In the genomic region with DNA sequence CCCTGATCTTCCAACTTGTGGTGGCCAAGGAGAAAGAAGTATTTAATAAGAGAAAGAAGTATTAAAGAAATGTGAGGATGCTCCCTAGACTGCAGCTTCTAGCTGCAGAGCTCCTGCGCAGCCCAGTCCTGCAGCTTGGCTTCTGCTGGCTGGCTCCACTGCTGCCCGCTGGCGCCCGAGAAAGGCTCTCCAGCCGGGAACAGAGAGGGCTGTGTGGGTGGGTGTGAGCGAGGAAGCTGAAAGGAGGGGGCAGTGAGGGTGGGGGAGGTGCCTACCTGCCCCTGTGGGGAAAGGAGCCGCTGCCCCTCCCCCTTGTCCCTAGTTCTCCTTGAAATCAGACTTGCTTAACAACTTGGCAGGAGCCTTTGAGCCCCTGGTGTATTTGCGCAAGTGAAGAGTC, we compare ENCODE assay signal across 12 mouse cellular contexts. TPM values are rescaled to one million over a fixed set of nuclear protein-coding genes. Genes with fewer than 3 reads are reported as not detected.
DNase-seq lines count a peak whose midpoint lies in the region; ATAC-seq lines count a peak whose summit lies in the region.
"Had no signal": no experiment of that assay in that cellular context is flagged by ENCODE, and none has a peak within 500 bp of the region (broad histone marks: within the 10 kb centered on the region; RNA-seq: fewer than 3 reads in every experiment).

A gene (minus strand): TSS at position 181 of the 400 bp plus-strand sequence.

- peak; percentile 13 for DNase-seq in layer of hippocampus, adult 11-12 months (ENCODE audit: low spot score)
- no peak for DNase-seq in layer of hippocampus, adult 8-10 months (ENCODE audit: low spot score in 2 of 2)
- no peak for DNase-seq in midbrain, embryonic 11.5 days (ENCODE audit: low spot score, missing footprints)
- DNase-seq in right cerebral cortex, postnatal 4 days, result peak; percentile 15
- DNase-seq in urinary bladder, postnatal 14 days (ENCODE audit: low spot score), result no peak
- DNase-seq in thymus, postnatal 36 days, result no peak
- no peak for DNase-seq in heart, adult 18-20 months
- DNase-seq: lung, adult 18-20 months had no signal

- no peak within 1 kb of the TSS for H3K27ac ChIP-seq in hindbrain, embryonic 12.5 days
- no peak within 1 kb of the TSS for H3K27ac ChIP-seq in midbrain, embryonic 11.5 days (ENCODE audit: low read depth, low read length)

- H3K27me3 ChIP-seq in hindbrain, embryonic 12.5 days, result peaks cover 23% of the 10 kb centered on the region
- H3K27me3 ChIP-seq in midbrain, embryonic 11.5 days (ENCODE audit: control insufficient read depth, insufficient read depth, low read length), result no peaks in the 10 kb centered on the region; the same call in 1 of the 2 replicates

- peaks cover 2% of the 10 kb centered on the region; the same call in 1 of the 2 replicates for H3K4me1 ChIP-seq in hindbrain, embryonic 12.5 days
- H3K4me1 ChIP-seq in midbrain, embryonic 11.5 days (ENCODE audit: control insufficient read depth, insufficient read depth, low read length), result no peaks in the 10 kb centered on the region; the same call in 1 of the 2 replicates

- ATAC-seq in hindbrain, embryonic 12.5 days (ENCODE audit: low FRiP score), result peak; percentile 64; the same call in 1 of the 2 replicates
- ATAC-seq in midbrain, embryonic 11.5 days (ENCODE audit: low FRiP score), result no peak

- H3K36me3 ChIP-seq in hindbrain, embryonic 12.5 days, result no peaks in the 10 kb centered on the region
- H3K36me3 ChIP-seq in midbrain, embryonic 11.5 days (ENCODE audit: control insufficient read depth, insufficient read depth, low read length), result no peaks in the 10 kb centered on the region

- H3K9me3 ChIP-seq in hindbrain, embryonic 12.5 days (replicated peaks), result no peaks in the 10 kb centered on the region
- H3K9me3 ChIP-seq in midbrain, embryonic 11.5 days (ENCODE audit: control insufficient read depth, low read length), result no peaks in the 10 kb centered on the region

- under 1% methylated on average over 8 of the region's 8 CpGs for WGBS in hindbrain, embryonic 12.5 days
- WGBS in midbrain, embryonic 11.5 days, result under 1% methylated on average over 8 of the region's 8 CpGs

- H3K4me3 ChIP-seq in hindbrain, embryonic 12.5 days, result no peak within 1 kb of the TSS
- no peak within 1 kb of the TSS for H3K4me3 ChIP-seq in midbrain, embryonic 11.5 days (ENCODE audit: low read depth, low read length)

- H3K9ac ChIP-seq in hindbrain, embryonic 12.5 days, result no peak within 1 kb of the TSS
- H3K9ac ChIP-seq in midbrain, embryonic 11.5 days (ENCODE audit: low read length), result no peak within 1 kb of the TSS

- H3K4me2 ChIP-seq in hindbrain, embryonic 12.5 days (replicated peaks), result peak within 1 kb of the TSS; percentile 27
- H3K4me2 ChIP-seq in midbrain, embryonic 11.5 days, result 0 out of 2 replicates have a peak within 1 kb of the TSS, but pooled peaks have one; percentile 10

RNA-seq across cellular contexts. Expression of the gene that starts here (rescaled TPM):
- total RNA-seq in layer of hippocampus, adult 8-10 months (2022), result 1 to 10 TPM; 1.9 to 2.7 (median 2.4) TPM
- 0.12 TPM in 1 of 2 replicates, not detected in the other for polyA plus RNA-seq in hindbrain, embryonic 12.5 days (2016; fragmentation: Nextera tagmentation; extraction: Ambion mirVana)
- polyA plus RNA-seq in midbrain, embryonic 11.5 days (2014; fragmentation: Nextera tagmentation; extraction: Ambion mirVana), result 0.07 TPM in 1 of 2 replicates, not detected in the other
- total RNA-seq in heart, adult 18-20 months (2021), result not detected
- total RNA-seq: adrenal gland, postnatal 36 days had no signal
- polyA plus RNA-seq: heart, embryonic 16.5 days; large intestine, adult 2 months had no signal

Comparison
In these comparisons a context has a peak if more than half of its experiments do, and no peak if none do; other contexts are left out.
1. DNase-seq: peak in layer of hippocampus, adult 11-12 months (single experiment) and right cerebral cortex, postnatal 4 days (single experiment); none in layer of hippocampus, adult 8-10 months (0 of 2), midbrain, embryonic 11.5 days (single experiment), urinary bladder, postnatal 14 days (single experiment), thymus, postnatal 36 days (0 of 2) and heart, adult 18-20 months (0 of 2).
2. Peak in ATAC-seq and H3K4me2 ChIP-seq in hindbrain, embryonic 12.5 days; RNA of the gene not detected or under 1 TPM.